Mouse (Mus musculus) heart, embryonic 15.5 days (tissue): ENCODE results near the gene Ino80. TPM values are rescaled to one million over a fixed set of nuclear protein-coding genes. Genes with fewer than 3 reads are reported as not detected.

Experiments used
- ATAC-seq: fragments of 200-750 bp; cut with Nextera tagmentation; replicated peaks from 2 replicates; pipeline ENCODE4 v1.8.0; 2017; ENCODE audit warnings: low read depth, moderate TSS enrichment; ENCODE audit not compliant: insufficient number of reproducible peaks, insufficient read depth, low FRiP score
- H3K27ac ChIP-seq: fragments of 300-500 bp; sonication (generic); 2 replicates; pipeline ENCODE4 v1.5.1; 2015; ENCODE audit warnings: mild to moderate bottlenecking, inconsistent platforms
- H3K27me3 ChIP-seq: fragments of 300-500 bp; sonication (generic); 2 replicates; pipeline ENCODE4 v1.6.1; 2015; ENCODE audit warnings: inconsistent platforms
- H3K36me3 ChIP-seq: fragments of 300-500 bp; sonication (generic); 2 replicates; pipeline ENCODE4 v1.6.1; 2015; ENCODE audit warnings: mild to moderate bottlenecking, inconsistent platforms
- H3K4me1 ChIP-seq: fragments of 300-500 bp; sonication (generic); replicated peaks from 2 replicates; pipeline ENCODE4 v1.6.1; 2015; ENCODE audit warnings: inconsistent platforms
- H3K4me2 ChIP-seq: fragments of 300-500 bp; sonication (generic); 2 replicates; pipeline ENCODE4 v1.6.1; 2015; ENCODE audit warnings: inconsistent platforms, mild to moderate bottlenecking, moderate library complexity
- H3K4me3 ChIP-seq: fragments of 300-500 bp; sonication (generic); 2 replicates; pipeline ENCODE4 v1.5.1; 2015; ENCODE audit warnings: mild to moderate bottlenecking, inconsistent platforms
- H3K9ac ChIP-seq: fragments of 300-500 bp; sonication (generic); 2 replicates; pipeline ENCODE4 v1.6.1; 2015; ENCODE audit warnings: mild to moderate bottlenecking, inconsistent platforms
- H3K9me3 ChIP-seq: fragments of 300-500 bp; sonication (generic); replicated peaks from 2 replicates; pipeline ENCODE4 v1.6.1; 2016; ENCODE audit warnings: inconsistent platforms
- WGBS: fragments of 180-500 bp; shearing (Covaris S2); methylation state at CpG from one replicate; pipeline ENCODE4 v1.1.7; 2015; ENCODE audit warnings: mixed read lengths; 5-methylcytosine and 5-hydroxymethylcytosine counted together
- polyA plus RNA-seq: library from polyadenylated mRNA; unstranded; fragments of >200 nt; fragmentation: Nextera tagmentation; extraction: Ambion mirVana; gene quantifications from 2 replicates; pipeline ENCODE4 v1.2.1, GENCODE M21; 2015

The Ino80 gene
- polyA plus RNA-seq, 1 experiment from 2014 or later: 2.5 TPM

GRCm38 (mm10) chr2:119379455-119379854 is 98.0 kb downstream of the Ino80 start:
- no peaks in the 10 kb centered on the region for H3K27me3 ChIP-seq
- H3K4me3 ChIP-seq: no peak overlapping the region
- H3K4me1 ChIP-seq: no peaks in the 10 kb centered on the region
- no peak overlapping the region for H3K27ac ChIP-seq
- no peak for ATAC-seq
- H3K9ac ChIP-seq: no peak overlapping the region
- 83% methylated on average over 3 of the region's 3 CpGs for WGBS
- no peak overlapping the region for H3K4me2 ChIP-seq
- H3K9me3 ChIP-seq: no peaks in the 10 kb centered on the region
- peaks cover 76% of the 10 kb centered on the region for H3K36me3 ChIP-seq

GRCm38 (mm10) chr2:119377826-119378225 is 99.7 kb downstream of the Ino80 start:
- no peak overlapping the region for H3K9ac ChIP-seq
- H3K9me3 ChIP-seq: no peaks in the 10 kb centered on the region
- ATAC-seq: no peak
- no peak overlapping the region for H3K4me2 ChIP-seq
- no peak overlapping the region for H3K4me3 ChIP-seq
- WGBS: 70% methylated on average over 3 of the region's 3 CpGs
- peaks cover 84% of the 10 kb centered on the region for H3K36me3 ChIP-seq
- no peaks in the 10 kb centered on the region for H3K4me1 ChIP-seq
- no peaks in the 10 kb centered on the region for H3K27me3 ChIP-seq
- no peak overlapping the region for H3K27ac ChIP-seq

GRCm38 (mm10) chr2:119377286-119377685 is 100.2 kb downstream of the Ino80 start:
- Histone ChIP-seq H3K4me2 (no peak overlapping the region), H3K4me3 (no peak overlapping the region), H3K9ac (no peak overlapping the region), H3K27ac (no peak overlapping the region), H3K36me3 (peaks cover 86% of the 10 kb centered on the region), H3K27me3 (no peaks in the 10 kb centered on the region), H3K4me1 (no peaks in the 10 kb centered on the region), H3K9me3 (no peaks in the 10 kb centered on the region)
- 60% methylated on average over 9 of the region's 9 CpGs for WGBS
- no peak for ATAC-seq

GRCm38 (mm10) chr2:119370116-119370515 is 107.4 kb downstream of the Ino80 start:
- no peak overlapping the region for H3K4me3 ChIP-seq
- H3K4me2 ChIP-seq: no peak overlapping the region
- ATAC-seq: no peak
- H3K9me3 ChIP-seq: no peaks in the 10 kb centered on the region
- 85% methylated on average over 10 of the region's 10 CpGs for WGBS
- H3K27me3 ChIP-seq: no peaks in the 10 kb centered on the region
- H3K36me3 ChIP-seq: peaks cover 45% of the 10 kb centered on the region
- no peak overlapping the region for H3K9ac ChIP-seq
- H3K4me1 ChIP-seq: no peaks in the 10 kb centered on the region
- H3K27ac ChIP-seq: no peak overlapping the region

- WGBS: 73% methylated on average over 3 of the region's 3 CpGs
- ATAC-seq: no peak
- H3K27me3 ChIP-seq: no peaks in the 10 kb centered on the region
- no peak overlapping the region for H3K4me3 ChIP-seq
- no peak overlapping the region for H3K9ac ChIP-seq
- H3K27ac ChIP-seq: no peak overlapping the region
- H3K9me3 ChIP-seq: no peaks in the 10 kb centered on the region
- no peak overlapping the region for H3K4me2 ChIP-seq
- H3K36me3 ChIP-seq: peaks cover 20% of the 10 kb centered on the region; the same call in 1 of the 2 replicates
- no peaks in the 10 kb centered on the region for H3K4me1 ChIP-seq
Observed at GRCm38 (mm10) chr2:119367346-119367745, 110.1 kb downstream of the Ino80 start.

GRCm38 (mm10) chr2:119364969-119365368 is 112.5 kb downstream of the Ino80 start:
- 0 out of 2 replicates have a peak, but pooled peaks cover 5% of the 10 kb centered on the region for H3K36me3 ChIP-seq
- 82% methylated on average over 3 of the region's 3 CpGs for WGBS
- no peaks in the 10 kb centered on the region for H3K27me3 ChIP-seq
- H3K9me3 ChIP-seq: no peaks in the 10 kb centered on the region; the same call in 1 of the 2 replicates
- H3K4me3 ChIP-seq: no peak overlapping the region
- no peak for ATAC-seq
- no peaks in the 10 kb centered on the region for H3K4me1 ChIP-seq
- H3K9ac ChIP-seq: no peak overlapping the region
- no peak overlapping the region for H3K27ac ChIP-seq
- H3K4me2 ChIP-seq: no peak overlapping the region

GRCm38 (mm10) chr2:119359721-119360291 is 117.7 kb downstream of the Ino80 start:
- H3K27me3 ChIP-seq: no peaks in the 10 kb centered on the region
- 55% methylated on average over 2 of the region's 2 CpGs for WGBS
- H3K36me3 ChIP-seq: no peaks in the 10 kb centered on the region
- H3K4me1 ChIP-seq: no peaks in the 10 kb centered on the region
- no peak for ATAC-seq
- no peaks in the 10 kb centered on the region; the same call in 1 of the 2 replicates for H3K9me3 ChIP-seq
- H3K4me3 ChIP-seq: no peak overlapping the region
- H3K27ac ChIP-seq: no peak overlapping the region
- H3K9ac ChIP-seq: no peak overlapping the region
- H3K4me2 ChIP-seq: no peak overlapping the region

- Histone ChIP-seq H3K4me2 (no peak overlapping the region), H3K9me3 (no peaks in the 10 kb centered on the region; the same call in 1 of the 2 replicates), H3K4me3 (no peak overlapping the region), H3K36me3 (no peaks in the 10 kb centered on the region), H3K4me1 (no peaks in the 10 kb centered on the region), H3K27me3 (no peaks in the 10 kb centered on the region), H3K27ac (no peak overlapping the region), H3K9ac (no peak overlapping the region)
- no peak for ATAC-seq
- WGBS: 77% methylated on average over 6 of the region's 6 CpGs
Observed at GRCm38 (mm10) chr2:119358249-119358648, 119.2 kb downstream of the Ino80 start.

- WGBS: 83% methylated on average over 5 of the region's 5 CpGs
- ATAC-seq: no peak
- H3K27ac ChIP-seq: no peak overlapping the region
Observed at GRCm38 (mm10) chr2:119356805-119357204, 120.7 kb downstream of the Ino80 start.

GRCm38 (mm10) chr2:119356310-119356709 is 121.2 kb downstream of the Ino80 start:
- no peak overlapping the region for H3K9ac ChIP-seq
- no peaks in the 10 kb centered on the region; the same call in 1 of the 2 replicates for H3K9me3 ChIP-seq
- H3K4me1 ChIP-seq: 0 out of 2 replicates have a peak, but pooled peaks cover 2% of the 10 kb centered on the region
- H3K27ac ChIP-seq: no peak overlapping the region
- H3K4me3 ChIP-seq: no peak overlapping the region
- no peak overlapping the region for H3K4me2 ChIP-seq
- H3K27me3 ChIP-seq: peaks cover 5% of the 10 kb centered on the region
- no peak for ATAC-seq
- no peaks in the 10 kb centered on the region for H3K36me3 ChIP-seq

More at GRCm38 (mm10) chr2:119356805-119357204, 120.7 kb downstream of the Ino80 start:
- Histone ChIP-seq H3K36me3 (no peaks in the 10 kb centered on the region), H3K9ac (no peak overlapping the region), H3K4me3 (no peak overlapping the region), H3K4me2 (no peak overlapping the region), H3K27me3 (peaks cover under 1% of the 10 kb centered on the region; the same call in 1 of the 2 replicates), H3K4me1 (no peaks in the 10 kb centered on the region), H3K9me3 (no peaks in the 10 kb centered on the region; the same call in 1 of the 2 replicates)

- H3K9me3 ChIP-seq: no peaks in the 10 kb centered on the region
- 37% methylated on average over 7 of the region's 7 CpGs for WGBS
- no peak for ATAC-seq
- H3K4me1 ChIP-seq: peaks cover 9% of the 10 kb centered on the region
- no peak overlapping the region for H3K4me3 ChIP-seq
- H3K36me3 ChIP-seq: no peaks in the 10 kb centered on the region
- peaks cover 12% of the 10 kb centered on the region for H3K27me3 ChIP-seq
- H3K4me2 ChIP-seq: no peak overlapping the region
- H3K27ac ChIP-seq: no peak overlapping the region
- H3K9ac ChIP-seq: no peak overlapping the region
Observed at GRCm38 (mm10) chr2:119355651-119356050, 121.8 kb downstream of the Ino80 start.

- Histone ChIP-seq H3K4me1 (peaks cover 12% of the 10 kb centered on the region), H3K27ac (no peak overlapping the region), H3K4me2 (no peak overlapping the region), H3K9ac (no peak overlapping the region), H3K4me3 (no peak overlapping the region), H3K9me3 (no peaks in the 10 kb centered on the region), H3K27me3 (peaks cover 17% of the 10 kb centered on the region), H3K36me3 (no peaks in the 10 kb centered on the region)
- WGBS: 73% methylated on average over 3 of the region's 3 CpGs
- ATAC-seq: no peak
Observed at GRCm38 (mm10) chr2:119355089-119355488, 122.4 kb downstream of the Ino80 start.
